Mouse (Mus musculus) yolk sac, embryonic 10.5 days (tissue): ENCODE results near the gene Rbm3.
A peak's percentile ranks its signal among the peaks of the same experiment; 100 is the strongest.

Source experiments
- DNase-seq: peaks from one replicate; pipeline ENCODE4 v3.0.0-alpha.2; 2017; ENCODE audit warnings: low spot score

Rbm3 gene

DNA sequence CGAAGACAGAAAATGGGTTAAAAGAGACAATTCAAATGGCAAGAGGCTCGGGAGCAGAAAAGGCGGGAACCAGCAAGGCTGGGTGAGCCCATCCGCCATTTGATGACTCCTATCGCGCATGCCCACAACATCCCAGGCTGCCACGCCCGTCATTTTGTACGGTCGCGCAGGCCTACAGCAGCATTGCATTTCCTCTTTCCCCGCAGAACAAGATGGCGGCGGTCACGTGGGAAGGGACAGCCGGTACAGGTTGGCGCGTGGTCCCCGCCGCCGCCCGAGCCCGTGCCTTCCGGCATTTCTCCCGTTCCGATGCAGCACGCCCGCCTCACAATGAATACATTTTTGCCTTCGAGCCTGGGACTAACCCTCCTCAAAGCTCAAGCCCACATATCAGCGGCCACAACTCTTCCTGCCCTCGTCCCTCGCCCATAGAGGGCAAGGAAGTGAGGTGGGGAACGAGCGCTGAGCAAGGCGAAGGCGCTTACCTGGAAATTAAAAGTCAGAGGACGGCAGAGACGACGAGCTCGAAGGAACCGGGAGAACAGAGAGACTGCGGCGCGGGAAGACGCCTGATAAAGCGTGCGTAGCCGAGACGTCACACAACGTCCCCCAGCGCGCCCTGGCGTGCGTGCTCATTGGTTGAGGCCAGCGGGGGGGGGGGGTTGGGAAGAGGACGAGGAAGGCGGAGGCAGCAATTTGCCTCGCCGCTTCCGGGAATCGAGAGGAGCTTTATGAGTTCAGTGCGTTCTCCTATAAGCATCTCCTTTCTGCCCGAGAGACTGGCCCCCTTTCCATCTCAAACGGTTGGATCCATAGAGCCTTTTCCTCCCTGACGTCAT is at the start of gene Rbm3:
Gene Rbm3, minus strand, starts transcription at position 728 of the 839 bp plus-strand sequence.
- peak; percentile 84 for DNase-seq

DNA sequence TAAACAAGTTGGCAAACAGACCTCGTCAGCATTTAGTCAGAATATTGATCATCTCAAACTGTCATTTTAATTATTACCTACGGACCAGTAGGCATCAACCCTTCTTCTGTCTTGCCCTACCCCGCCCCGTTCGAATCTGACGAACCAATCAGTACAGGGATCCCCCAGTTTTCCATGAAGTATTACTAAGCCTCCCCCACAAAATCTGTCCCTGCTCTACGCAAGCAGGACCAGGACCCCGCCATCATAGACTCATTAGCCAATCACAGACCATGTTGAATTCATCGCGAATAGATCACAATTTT is 47.7 kb upstream of the Rbm3 start, which contains the start of gene Ebp:
Gene Ebp, minus strand, starts transcription at position 94 of the 305 bp plus-strand sequence.
- no peak for DNase-seq

- peak; percentile 84 for DNase-seq
These were observed 47.1 kb upstream of the Rbm3 start for GRCm38 (mm10) chrX:8192640-8193418.

DNA sequence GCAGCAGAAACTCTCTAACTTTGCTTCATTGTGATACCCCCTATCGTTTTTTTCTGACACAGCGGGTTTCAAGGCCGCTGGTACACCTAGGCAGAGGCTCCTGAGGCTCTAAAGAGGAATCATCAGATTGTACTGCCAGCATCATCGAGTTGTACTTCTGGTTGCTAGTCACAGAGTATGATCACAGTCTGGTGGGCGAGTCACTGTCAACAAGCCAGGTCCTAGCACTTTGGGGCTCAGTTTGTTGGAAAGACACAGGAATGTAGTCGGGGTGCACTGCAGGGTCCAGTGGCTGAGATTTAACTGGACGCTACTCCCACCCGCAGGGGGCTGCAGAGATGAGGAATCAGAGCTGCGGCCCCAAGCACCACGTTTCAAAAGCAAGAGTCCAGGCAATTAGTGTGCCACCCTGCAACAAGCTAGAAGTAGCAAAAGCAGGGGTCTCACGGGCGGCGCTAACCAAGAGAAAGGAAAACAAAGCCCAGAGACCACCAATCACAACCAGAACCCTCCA is 46.5 kb upstream of the Rbm3 start:
- DNase-seq = no peak

- no peak for DNase-seq
These were observed 37.3 kb upstream of the Rbm3 start for GRCm38 (mm10) chrX:8182871-8183540.

- DNase-seq = no peak
These were observed 34.0 kb upstream of the Rbm3 start for GRCm38 (mm10) chrX:8179646-8180045.

DNA sequence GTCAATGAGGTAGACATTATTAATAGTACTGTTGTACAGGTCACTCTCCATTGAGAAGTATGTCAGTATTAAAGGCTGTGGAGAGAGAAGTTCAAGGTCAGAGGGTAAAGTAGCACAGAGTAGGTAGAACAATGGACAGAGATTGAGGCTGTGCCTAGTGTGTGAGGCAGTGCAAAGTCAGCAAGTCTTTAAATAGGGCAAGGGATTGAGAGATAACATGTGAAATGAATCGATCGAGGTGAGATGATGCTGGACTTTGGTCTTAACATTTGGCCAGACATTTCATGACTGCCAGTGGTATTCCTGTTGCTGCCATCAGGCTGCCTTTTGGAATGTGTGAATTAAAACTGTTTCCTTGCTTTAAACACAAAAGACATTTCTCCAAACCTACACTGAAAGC is 33.2 kb upstream of the Rbm3 start:
- DNase-seq = no peak

- peak; percentile 87 for DNase-seq
These were observed 30.1 kb upstream of the Rbm3 start, which contains the start of gene Tbc1d25 for GRCm38 (mm10) chrX:8175504-8176385. TSS of gene Tbc1d25 (minus strand) at chrX:8176181.

GRCm38 (mm10) chrX:8175169-8175503 is 29.5 kb upstream of the Rbm3 start:
- no peak for DNase-seq

GRCm38 (mm10) chrX:8167716-8168647 is 22.3 kb upstream of the Rbm3 start:
- no peak for DNase-seq

DNA sequence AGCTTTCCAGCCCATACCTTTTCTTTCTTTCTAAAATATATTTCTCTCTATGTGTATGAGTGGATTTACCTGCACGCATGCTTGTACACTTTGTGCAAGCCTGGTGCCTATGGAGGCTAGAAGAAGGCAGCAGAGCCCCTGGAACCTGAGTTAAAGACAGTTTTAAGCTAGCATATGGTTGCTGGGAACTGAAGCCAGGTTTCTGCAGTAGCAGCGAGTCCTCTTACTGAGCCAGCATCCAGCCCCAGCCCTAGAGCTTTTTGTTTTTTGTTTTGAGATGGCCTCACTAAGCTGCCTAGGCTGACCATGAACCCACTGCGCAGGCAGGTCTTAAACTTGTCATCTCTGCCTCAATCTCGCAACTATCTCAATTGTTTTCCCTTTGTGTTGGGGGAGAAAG is 18.8 kb upstream of the Rbm3 start:
- DNase-seq = no peak

- DNase-seq = no peak
These were observed 17.4 kb upstream of the Rbm3 start for GRCm38 (mm10) chrX:8163076-8163475.

GRCm38 (mm10) chrX:8143750-8144149 is 1.9 kb downstream of the Rbm3 start:
- no peak for DNase-seq

GRCm38 (mm10) chrX:8142948-8143347 is 2.7 kb downstream of the Rbm3 start:
- no peak for DNase-seq

DNA sequence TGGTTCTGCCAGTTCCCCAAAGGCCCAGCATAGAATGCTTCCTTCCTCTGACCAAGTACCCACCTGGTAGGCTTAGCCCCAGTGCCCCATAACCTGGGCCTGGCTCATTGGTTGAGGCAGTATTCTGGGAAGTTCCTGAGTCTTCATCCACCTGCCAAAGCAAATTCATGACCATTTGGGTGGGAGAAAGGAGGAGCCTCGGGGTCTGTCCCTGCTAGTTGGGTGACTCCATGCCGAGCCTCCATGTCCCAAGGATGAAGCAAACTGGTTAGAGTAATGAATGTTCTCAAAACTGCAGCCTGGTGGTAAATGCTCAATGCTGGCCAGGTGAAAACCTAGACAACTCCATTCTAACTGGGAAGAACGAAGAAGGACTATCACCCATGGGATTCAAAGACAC is 4.6 kb downstream of the Rbm3 start:
- no peak for DNase-seq

GRCm38 (mm10) chrX:8140446-8140845 is 5.2 kb downstream of the Rbm3 start:
- DNase-seq = no peak

GRCm38 (mm10) chrX:8139480-8139879 is 6.2 kb downstream of the Rbm3 start:
- no peak for DNase-seq

DNA sequence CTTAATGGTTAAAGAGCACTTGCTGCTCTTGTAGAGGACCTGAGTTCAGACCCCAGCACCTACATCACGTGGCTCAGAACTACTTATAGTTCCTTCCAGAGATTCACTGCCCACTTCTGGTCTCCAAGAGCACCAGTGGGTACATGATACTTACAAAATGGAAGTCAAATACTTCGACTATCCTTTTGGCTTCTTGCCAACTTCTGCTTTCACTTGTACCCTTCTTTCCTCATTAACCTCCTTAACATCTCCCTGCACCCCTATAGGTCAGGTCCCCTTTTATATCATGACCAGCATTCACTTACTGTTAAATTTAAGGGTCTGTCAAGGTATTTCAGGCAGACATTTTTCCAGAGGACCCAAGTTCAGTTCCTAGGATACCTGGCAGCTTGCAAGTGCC is 9.8 kb downstream of the Rbm3 start:
- no peak for DNase-seq

DNA sequence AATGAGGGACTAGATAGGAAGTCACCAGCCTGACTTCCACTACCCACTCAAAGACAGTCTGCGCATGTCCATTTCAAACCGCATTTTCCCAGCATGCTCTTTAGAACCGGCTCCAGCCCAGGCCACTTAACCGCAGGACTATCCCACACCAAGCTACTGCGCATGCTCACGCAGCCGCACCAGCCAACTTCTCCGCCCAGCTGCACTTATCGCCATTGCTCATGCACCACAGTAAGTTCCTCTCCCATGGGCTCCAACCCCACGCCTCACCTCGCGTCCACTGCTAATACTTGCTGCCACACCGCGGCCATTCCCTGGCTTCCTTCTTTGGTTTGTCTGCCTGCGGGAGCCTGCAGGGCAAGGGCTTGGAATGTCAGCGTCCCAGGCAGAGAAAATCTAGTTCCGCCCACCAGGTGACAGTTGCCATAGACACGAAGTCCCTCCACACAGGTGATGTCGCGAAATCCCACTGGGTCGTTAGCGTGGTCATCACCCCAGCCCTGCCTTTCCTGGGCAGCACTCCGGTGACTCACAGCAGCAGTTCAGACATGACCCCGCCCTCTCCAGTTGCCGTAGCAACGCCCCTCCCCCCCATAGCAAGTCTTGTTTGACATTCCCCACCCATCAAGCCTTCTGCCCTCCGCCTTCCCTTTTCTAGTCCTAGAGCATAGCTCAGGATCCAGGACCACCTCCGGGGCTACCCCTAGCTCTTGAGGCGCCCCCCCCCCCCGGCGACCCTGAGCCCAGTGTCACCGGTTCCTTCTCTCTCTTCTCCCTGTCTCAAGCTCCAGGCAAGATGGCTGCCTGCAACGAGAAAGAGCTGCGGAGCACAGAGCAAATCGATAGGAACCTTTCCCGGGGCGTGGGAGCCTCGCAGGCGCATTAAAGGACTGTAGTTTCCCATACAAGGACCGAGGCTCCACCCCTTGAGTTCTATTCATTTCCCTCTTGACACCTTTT is 13.4 kb downstream of the Rbm3 start, which contains the start of gene Wdr13:
Gene Wdr13, minus strand, starts transcription at position 876 of the 960 bp plus-strand sequence.
- DNase-seq = peak; percentile 92
